Mouse (Mus musculus): ENCODE data around the gene Slc41a2. TPM values are rescaled to one million over a fixed set of nuclear protein-coding genes. Genes with fewer than 3 reads are reported as not detected.

The Slc41a2 gene
- polyA plus RNA-seq, 1 experiment from 2014 or later = 0.95 TPM

DNA sequence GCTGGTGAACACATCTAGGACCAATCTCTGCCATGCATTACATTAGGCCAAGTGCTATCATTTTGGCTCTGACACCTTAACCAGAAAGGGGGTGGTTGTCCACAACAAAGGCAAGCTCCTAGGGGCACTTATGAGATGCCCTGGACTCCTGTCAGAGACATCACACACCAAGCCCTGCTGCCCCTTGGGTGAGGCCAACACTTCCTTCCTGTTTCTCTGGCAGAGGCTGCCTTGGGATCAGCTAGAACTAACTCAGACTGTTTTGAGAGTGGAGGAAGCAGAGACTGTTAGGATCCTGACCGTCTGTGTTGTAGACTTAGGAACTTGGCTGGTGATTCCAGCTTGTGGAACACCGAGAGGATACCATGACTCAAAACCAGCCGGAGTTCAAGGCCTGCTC, 103.7 kb downstream of the Slc41a2 start:
- no peak overlapping the region for H3K4me3 ChIP-seq (ENCODE audit: low read length)
- H3K4me1 ChIP-seq (replicated peaks; ENCODE audit: control insufficient read depth, insufficient read depth, low read length) = peaks cover 4% of the 10 kb centered on the region; the same call in 1 of the 2 replicates
- H3K4me2 ChIP-seq (ENCODE audit: low read depth, low read length) = no peak overlapping the region
- ATAC-seq (ENCODE audit: low read depth) = no peak
- no peaks in the 10 kb centered on the region for H3K9me3 ChIP-seq (ENCODE audit: control insufficient read depth, low read length)
- H3K27me3 ChIP-seq (ENCODE audit: control insufficient read depth, insufficient read depth, low read depth, low read length) = no peaks in the 10 kb centered on the region
- no peak overlapping the region for H3K9ac ChIP-seq (ENCODE audit: low read length)
- H3K36me3 ChIP-seq (ENCODE audit: control insufficient read depth, insufficient read depth, low read length) = no peaks in the 10 kb centered on the region
- WGBS = 63% methylated on average over 3 of the region's 3 CpGs
- H3K27ac ChIP-seq (ENCODE audit: low read length) = no peak overlapping the region

- Histone ChIP-seq H3K27ac (ENCODE audit: low read length) (no peak overlapping the region), H3K9me3 (ENCODE audit: control insufficient read depth, low read length) (no peaks in the 10 kb centered on the region), H3K4me2 (ENCODE audit: low read depth, low read length) (no peak overlapping the region), H3K4me1 (replicated peaks; ENCODE audit: control insufficient read depth, insufficient read depth, low read length) (no peaks in the 10 kb centered on the region), H3K36me3 (ENCODE audit: control insufficient read depth, insufficient read depth, low read length) (no peaks in the 10 kb centered on the region), H3K27me3 (ENCODE audit: control insufficient read depth, insufficient read depth, low read depth, low read length) (no peaks in the 10 kb centered on the region), H3K9ac (ENCODE audit: low read length) (no peak overlapping the region), H3K4me3 (ENCODE audit: low read length) (no peak overlapping the region)
- WGBS = 42% methylated on average over 4 of the region's 4 CpGs
- no peak for ATAC-seq (ENCODE audit: low read depth)
These were observed 109.1 kb downstream of the Slc41a2 start for GRCm38 (mm10) chr10:83228626-83229025.

- WGBS = 39% methylated on average over 3 of the region's 3 CpGs
These were observed 112.7 kb downstream of the Slc41a2 start for GRCm38 (mm10) chr10:83224999-83225398.

DNA sequence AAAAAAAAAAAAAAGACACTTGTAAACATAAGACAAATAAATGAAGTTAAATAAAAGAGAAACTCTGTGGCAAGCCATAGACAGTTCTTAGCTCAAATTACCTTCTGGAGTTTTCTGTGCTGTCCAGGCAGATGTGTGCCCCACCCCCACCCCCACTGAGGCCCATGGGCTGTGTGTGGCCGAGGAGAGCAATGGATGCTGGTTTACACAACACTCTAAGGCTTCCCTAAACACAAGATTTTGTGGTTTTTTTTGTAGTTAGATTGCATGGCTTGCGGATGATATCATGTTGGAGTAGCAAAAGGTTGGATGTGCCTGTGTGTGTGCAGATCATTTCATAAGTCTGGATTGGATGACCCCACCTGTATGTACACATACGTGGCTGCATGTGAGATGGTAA, 116.8 kb downstream of the Slc41a2 start:
- Histone ChIP-seq H3K36me3 (ENCODE audit: control insufficient read depth, insufficient read depth, low read length) (no peaks in the 10 kb centered on the region), H3K9me3 (ENCODE audit: control insufficient read depth, low read length) (no peaks in the 10 kb centered on the region)
- 67% methylated on average over 3 of the region's 3 CpGs for WGBS

More at GRCm38 (mm10) chr10:83224999-83225398, 112.7 kb downstream of the Slc41a2 start:
- no peak overlapping the region for H3K27ac ChIP-seq (ENCODE audit: low read length)
- no peak for ATAC-seq (ENCODE audit: low read depth)
- no peaks in the 10 kb centered on the region for H3K27me3 ChIP-seq (ENCODE audit: control insufficient read depth, insufficient read depth, low read depth, low read length)
- H3K4me2 ChIP-seq (ENCODE audit: low read depth, low read length) = no peak overlapping the region
- no peaks in the 10 kb centered on the region for H3K36me3 ChIP-seq (ENCODE audit: control insufficient read depth, insufficient read depth, low read length)
- H3K9me3 ChIP-seq (ENCODE audit: control insufficient read depth, low read length) = no peaks in the 10 kb centered on the region
- no peak overlapping the region for H3K9ac ChIP-seq (ENCODE audit: low read length)
- H3K4me3 ChIP-seq (ENCODE audit: low read length) = no peak overlapping the region
- H3K4me1 ChIP-seq (replicated peaks; ENCODE audit: control insufficient read depth, insufficient read depth, low read length) = no peaks in the 10 kb centered on the region

DNA sequence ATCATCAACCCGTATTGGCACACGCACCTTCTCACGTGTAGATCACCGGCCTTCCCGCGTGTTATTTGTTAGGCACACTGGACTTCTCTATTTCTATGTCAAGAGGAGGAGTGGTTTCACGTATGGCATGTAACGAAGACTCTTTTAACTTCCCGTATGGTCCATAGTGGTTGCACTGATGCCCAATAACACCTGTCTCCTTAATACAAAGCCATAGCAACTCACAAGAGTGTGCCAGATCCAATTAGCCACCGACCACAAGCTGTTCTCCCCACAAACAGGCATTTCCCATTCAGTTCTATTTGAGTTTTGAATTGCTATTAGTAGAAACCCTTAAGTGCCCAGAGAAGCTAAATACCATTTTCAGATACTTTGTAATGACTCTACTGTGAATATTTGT, 117.5 kb downstream of the Slc41a2 start:
- Histone ChIP-seq H3K4me1 (replicated peaks; ENCODE audit: control insufficient read depth, insufficient read depth, low read length) (0 out of 2 replicates have a peak, but pooled peaks cover 2% of the 10 kb centered on the region), H3K9me3 (ENCODE audit: control insufficient read depth, low read length) (no peaks in the 10 kb centered on the region), H3K9ac (ENCODE audit: low read length) (no peak overlapping the region), H3K27ac (ENCODE audit: low read length) (no peak overlapping the region), H3K27me3 (ENCODE audit: control insufficient read depth, insufficient read depth, low read depth, low read length) (no peaks in the 10 kb centered on the region), H3K36me3 (ENCODE audit: control insufficient read depth, insufficient read depth, low read length) (no peaks in the 10 kb centered on the region), H3K4me2 (ENCODE audit: low read depth, low read length) (no peak overlapping the region), H3K4me3 (ENCODE audit: low read length) (no peak overlapping the region)
- ATAC-seq (ENCODE audit: low read depth) = no peak
- WGBS = 87% methylated on average over 10 of the region's 10 CpGs

More for the DNA sequence above, 116.8 kb downstream of the Slc41a2 start:
- Histone ChIP-seq H3K9ac (ENCODE audit: low read length) (no peak overlapping the region), H3K4me3 (ENCODE audit: low read length) (no peak overlapping the region), H3K4me2 (ENCODE audit: low read depth, low read length) (no peak overlapping the region), H3K27ac (ENCODE audit: low read length) (no peak overlapping the region), H3K27me3 (ENCODE audit: control insufficient read depth, insufficient read depth, low read depth, low read length) (no peaks in the 10 kb centered on the region), H3K4me1 (replicated peaks; ENCODE audit: control insufficient read depth, insufficient read depth, low read length) (0 out of 2 replicates have a peak, but pooled peaks cover 2% of the 10 kb centered on the region)
- no peak for ATAC-seq (ENCODE audit: low read depth)

GRCm38 (mm10) chr10:83219729-83220128, 118.0 kb downstream of the Slc41a2 start:
- 23% methylated on average over 12 of the region's 12 CpGs for WGBS
- ATAC-seq (ENCODE audit: low read depth) = no peak

DNA sequence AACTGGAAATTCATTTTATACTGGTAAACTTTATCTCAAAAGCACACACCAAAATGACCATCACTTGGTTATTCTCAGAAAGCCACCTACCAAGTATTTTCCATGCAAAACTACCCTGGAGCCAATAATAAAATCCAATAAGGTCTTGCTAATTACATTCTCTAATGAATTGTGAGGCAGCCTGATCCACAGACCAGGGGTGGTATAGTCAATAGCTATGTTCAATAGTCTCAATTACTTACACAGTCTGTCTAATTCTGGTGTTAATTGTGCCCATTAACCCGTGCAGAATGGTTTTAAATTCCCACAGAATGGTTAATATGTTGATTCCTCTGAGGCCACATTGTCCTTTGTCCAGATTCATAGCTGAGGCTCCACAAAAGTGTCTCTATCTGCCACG, 118.9 kb downstream of the Slc41a2 start:
- 0 out of 2 replicates have a peak, but pooled peaks cover 2% of the 10 kb centered on the region for H3K4me1 ChIP-seq (replicated peaks; ENCODE audit: control insufficient read depth, insufficient read depth, low read length)
- H3K27ac ChIP-seq (ENCODE audit: low read length) = no peak overlapping the region
- WGBS = 61% methylated on average over 2 of the region's 2 CpGs
- H3K9me3 ChIP-seq (ENCODE audit: control insufficient read depth, low read length) = no peaks in the 10 kb centered on the region
- no peaks in the 10 kb centered on the region for H3K36me3 ChIP-seq (ENCODE audit: control insufficient read depth, insufficient read depth, low read length)
- no peak for ATAC-seq (ENCODE audit: low read depth)
- H3K4me3 ChIP-seq (ENCODE audit: low read length) = no peak overlapping the region
- H3K27me3 ChIP-seq (ENCODE audit: control insufficient read depth, insufficient read depth, low read depth, low read length) = no peaks in the 10 kb centered on the region
- H3K4me2 ChIP-seq (ENCODE audit: low read depth, low read length) = no peak overlapping the region
- no peak overlapping the region for H3K9ac ChIP-seq (ENCODE audit: low read length)

More at GRCm38 (mm10) chr10:83219729-83220128, 118.0 kb downstream of the Slc41a2 start:
- no peak overlapping the region for H3K9ac ChIP-seq (ENCODE audit: low read length)
- no peak overlapping the region for H3K4me3 ChIP-seq (ENCODE audit: low read length)
- no peak overlapping the region for H3K27ac ChIP-seq (ENCODE audit: low read length)
- H3K4me1 ChIP-seq (replicated peaks; ENCODE audit: control insufficient read depth, insufficient read depth, low read length) = 0 out of 2 replicates have a peak, but pooled peaks cover 2% of the 10 kb centered on the region
- H3K9me3 ChIP-seq (ENCODE audit: control insufficient read depth, low read length) = no peaks in the 10 kb centered on the region
- no peaks in the 10 kb centered on the region for H3K27me3 ChIP-seq (ENCODE audit: control insufficient read depth, insufficient read depth, low read depth, low read length)
- no peaks in the 10 kb centered on the region for H3K36me3 ChIP-seq (ENCODE audit: control insufficient read depth, insufficient read depth, low read length)
- no peak overlapping the region for H3K4me2 ChIP-seq (ENCODE audit: low read depth, low read length)

- ATAC-seq (ENCODE audit: low read depth) = peak; percentile 91
- Histone ChIP-seq H3K4me3 (ENCODE audit: low read length) (no peak overlapping the region), H3K4me1 (replicated peaks; ENCODE audit: control insufficient read depth, insufficient read depth, low read length) (0 out of 2 replicates have a peak, but pooled peaks cover 2% of the 10 kb centered on the region), H3K27me3 (ENCODE audit: control insufficient read depth, insufficient read depth, low read depth, low read length) (no peaks in the 10 kb centered on the region), H3K4me2 (ENCODE audit: low read depth, low read length) (no peak overlapping the region), H3K36me3 (ENCODE audit: control insufficient read depth, insufficient read depth, low read length) (no peaks in the 10 kb centered on the region), H3K9ac (ENCODE audit: low read length) (no peak overlapping the region), H3K9me3 (ENCODE audit: control insufficient read depth, low read length) (no peaks in the 10 kb centered on the region), H3K27ac (ENCODE audit: low read length) (no peak overlapping the region)
- 46% methylated on average over 5 of the region's 5 CpGs for WGBS
These were observed 120.4 kb downstream of the Slc41a2 start for GRCm38 (mm10) chr10:83217256-83217655.

- no peak for ATAC-seq (ENCODE audit: low read depth)
- no peaks in the 10 kb centered on the region for H3K36me3 ChIP-seq (ENCODE audit: control insufficient read depth, insufficient read depth, low read length)
- no peak overlapping the region for H3K27ac ChIP-seq (ENCODE audit: low read length)
- no peak overlapping the region for H3K9ac ChIP-seq (ENCODE audit: low read length)
- 50% methylated on average over 5 of the region's 5 CpGs for WGBS
- H3K4me2 ChIP-seq (ENCODE audit: low read depth, low read length) = no peak overlapping the region
- H3K9me3 ChIP-seq (ENCODE audit: control insufficient read depth, low read length) = no peaks in the 10 kb centered on the region
- no peaks in the 10 kb centered on the region for H3K27me3 ChIP-seq (ENCODE audit: control insufficient read depth, insufficient read depth, low read depth, low read length)
- 0 out of 2 replicates have a peak, but pooled peaks cover 2% of the 10 kb centered on the region for H3K4me1 ChIP-seq (replicated peaks; ENCODE audit: control insufficient read depth, insufficient read depth, low read length)
- no peak overlapping the region for H3K4me3 ChIP-seq (ENCODE audit: low read length)
These were observed 122.1 kb downstream of the Slc41a2 start for GRCm38 (mm10) chr10:83215559-83215958.

DNA sequence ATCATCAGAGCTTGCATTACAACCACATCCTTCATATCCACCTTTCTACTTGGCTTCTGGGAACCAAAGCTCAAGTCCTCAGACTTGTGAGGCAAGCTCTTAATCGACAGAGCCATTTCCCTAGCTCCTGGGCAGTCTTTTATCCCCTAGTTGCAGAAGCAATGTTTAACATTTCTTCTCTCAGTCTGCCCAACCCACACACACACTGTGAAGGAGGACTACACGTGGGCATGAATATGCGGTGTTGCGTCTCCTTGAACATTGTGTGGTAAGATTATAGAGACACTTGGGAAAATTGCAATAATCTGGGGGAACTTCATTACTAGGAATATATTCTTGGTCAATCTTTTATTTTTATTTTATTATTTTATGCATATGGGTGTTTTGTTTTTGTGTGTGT, 125.1 kb downstream of the Slc41a2 start:
- Histone ChIP-seq H3K27me3 (ENCODE audit: control insufficient read depth, insufficient read depth, low read depth, low read length) (no peaks in the 10 kb centered on the region), H3K4me1 (replicated peaks; ENCODE audit: control insufficient read depth, insufficient read depth, low read length) (0 out of 2 replicates have a peak, but pooled peaks cover 2% of the 10 kb centered on the region), H3K9me3 (ENCODE audit: control insufficient read depth, low read length) (no peaks in the 10 kb centered on the region), H3K36me3 (ENCODE audit: control insufficient read depth, insufficient read depth, low read length) (no peaks in the 10 kb centered on the region), H3K4me3 (ENCODE audit: low read length) (no peak overlapping the region), H3K27ac (ENCODE audit: low read length) (no peak overlapping the region), H3K4me2 (ENCODE audit: low read depth, low read length) (no peak overlapping the region), H3K9ac (ENCODE audit: low read length) (no peak overlapping the region)
- WGBS = 82% methylated on average over 4 of the region's 4 CpGs
- ATAC-seq (ENCODE audit: low read depth) = no peak
